Mouse (Mus musculus): ENCODE measurements around the gene Itgb3.
"Not testable (repeated sequence)": the region's sequence is repeated elsewhere in the genome, so short reads cannot be mapped to it uniquely, and the experiment has no call there.

Gene Itgb3

GRCm38 (mm10) chr11:104607491-104608245 lies at the start of gene Itgb3:
Gene Itgb3, plus strand, starts transcription at chr11:104608000.
- DNase-seq (ENCODE audit: low read depth, low spot score): peak; percentile 89

DNA sequence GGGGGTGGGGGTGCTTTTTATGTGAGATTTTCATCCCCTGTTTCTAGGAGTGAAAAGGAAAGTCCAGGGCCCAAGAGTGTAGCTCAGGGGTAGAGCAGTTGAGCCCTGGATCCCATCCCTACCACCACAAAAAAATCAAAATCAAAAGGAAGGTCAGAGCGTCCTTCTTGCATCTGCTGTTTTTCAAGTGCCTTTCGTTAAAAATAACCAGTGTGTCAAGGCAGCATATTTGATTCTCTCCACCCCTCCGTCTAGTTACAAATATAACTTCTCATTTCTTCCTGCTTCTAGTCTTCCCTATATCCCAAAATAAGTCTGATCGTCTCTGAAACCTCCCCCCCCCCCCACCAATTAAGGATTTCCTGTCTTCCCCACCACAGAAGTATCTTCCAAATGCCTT lies 49.7 kb upstream of the Itgb3 start:
- no peak for DNase-seq (ENCODE audit: low read depth, low spot score)

GRCm38 (mm10) chr11:104558651-104559403 lies 49.0 kb upstream of the Itgb3 start:
- no peak for DNase-seq (ENCODE audit: low read depth, low spot score)

DNA sequence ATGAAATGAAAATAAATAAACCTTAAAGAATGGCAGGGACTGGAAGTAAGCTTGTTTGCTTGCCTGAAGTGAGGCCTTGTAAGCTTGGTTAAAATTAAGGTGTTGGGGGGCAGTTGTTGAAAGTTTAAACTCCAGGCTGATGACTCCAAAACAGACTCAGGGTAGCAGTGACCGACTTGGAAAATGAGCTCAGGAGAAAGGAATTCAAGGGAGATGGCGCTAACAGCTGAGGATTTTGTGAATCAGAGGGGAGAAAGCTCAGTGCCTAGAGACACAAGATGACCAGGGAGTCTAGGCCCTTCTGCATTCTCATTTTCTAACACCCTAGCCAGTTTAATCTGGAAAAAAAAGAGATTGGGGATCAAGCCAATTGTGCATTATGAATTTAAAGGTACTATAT lies 46.8 kb upstream of the Itgb3 start:
- DNase-seq (ENCODE audit: low read depth, low spot score): no peak

DNA sequence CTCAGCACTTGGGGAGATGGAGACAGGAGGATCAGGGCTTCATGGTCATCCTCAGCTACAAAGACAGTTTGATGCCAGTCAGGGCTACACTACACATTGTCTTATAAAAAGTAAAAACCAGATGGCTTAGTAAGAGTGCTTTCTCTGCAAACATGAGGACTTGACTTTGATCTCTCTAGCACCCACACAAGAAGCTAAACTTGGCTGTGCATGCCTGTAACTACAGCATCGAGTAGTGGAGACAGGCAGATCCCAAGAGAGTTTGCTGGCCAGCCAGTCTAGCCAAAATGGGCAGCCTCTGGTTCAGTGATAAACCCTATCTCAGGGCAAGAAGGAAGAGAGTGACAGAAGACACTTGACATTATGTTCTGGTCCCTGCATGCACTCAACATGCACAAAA lies 44.3 kb upstream of the Itgb3 start:
- DNase-seq (ENCODE audit: low read depth, low spot score): no peak

DNA sequence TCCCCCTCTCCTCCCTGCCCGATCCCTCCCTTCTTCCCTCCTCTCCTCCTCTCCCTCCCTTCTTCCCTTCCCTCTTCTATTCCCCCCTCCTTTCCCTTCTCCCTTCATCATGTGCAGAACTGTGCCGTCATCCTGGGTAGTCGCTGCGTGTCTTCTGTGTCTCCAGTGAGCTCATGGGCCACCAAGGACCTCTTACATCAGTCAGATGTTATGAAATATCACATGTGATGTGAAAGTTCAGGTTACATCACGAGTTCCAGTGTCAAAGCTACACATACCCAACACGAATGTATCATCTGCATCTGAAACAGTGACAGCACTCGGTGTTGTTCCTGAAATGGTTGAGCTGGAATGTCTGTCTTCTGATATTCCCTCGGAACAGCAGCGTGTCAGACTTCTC lies 42.6 kb upstream of the Itgb3 start:
- no peak for DNase-seq (ENCODE audit: low read depth, low spot score)

GRCm38 (mm10) chr11:104566097-104566496 lies 41.7 kb upstream of the Itgb3 start:
- no peak for DNase-seq (ENCODE audit: low read depth, low spot score)

GRCm38 (mm10) chr11:104566796-104567195 lies 41.0 kb upstream of the Itgb3 start:
- no peak for DNase-seq (ENCODE audit: low read depth, low spot score)

DNA sequence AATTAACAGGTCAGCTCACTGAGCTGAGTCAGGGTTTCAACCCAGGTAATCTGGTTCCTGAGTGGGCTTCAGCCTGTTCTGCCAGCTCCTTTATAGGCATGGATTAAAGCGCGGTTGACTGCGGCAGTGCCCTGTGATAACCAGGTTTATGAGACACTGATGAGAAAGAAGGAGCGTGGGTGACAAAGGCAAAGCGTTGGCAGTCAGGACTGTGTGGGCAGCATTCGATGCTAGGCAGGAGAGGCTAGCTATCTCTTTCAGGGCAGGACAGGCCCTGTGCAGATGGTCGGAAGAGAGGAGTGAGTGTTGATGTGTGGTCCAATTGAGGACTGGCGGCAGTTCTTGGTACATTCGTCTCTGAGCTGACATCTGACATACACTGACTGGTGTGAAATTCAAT lies 40.1 kb upstream of the Itgb3 start:
- no peak for DNase-seq (ENCODE audit: low read depth, low spot score)

DNA sequence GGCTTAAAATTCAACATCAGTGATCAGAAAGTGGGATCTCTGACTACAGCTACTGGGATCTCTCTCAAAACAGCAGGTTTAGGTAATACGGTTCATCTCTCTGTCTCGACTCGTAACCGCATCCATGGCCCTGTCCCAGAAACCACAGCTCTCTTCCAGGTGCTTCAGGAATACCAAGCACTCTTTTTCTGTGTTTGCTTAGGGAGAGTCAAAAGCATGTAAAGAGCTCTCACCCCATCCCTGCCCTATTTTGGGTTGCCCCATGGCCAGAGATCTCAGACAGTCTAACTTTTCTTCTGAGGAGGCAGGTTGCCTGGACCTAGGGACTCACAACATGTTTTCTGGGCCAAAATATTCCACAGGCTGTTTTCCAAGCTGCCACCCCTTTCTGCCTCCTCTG lies 39.5 kb upstream of the Itgb3 start:
- DNase-seq (ENCODE audit: low read depth, low spot score): no peak

- DNase-seq (ENCODE audit: low read depth, low spot score): not testable (repeated sequence)
Measured at GRCm38 (mm10) chr11:104570515-104570914, 37.3 kb upstream of the Itgb3 start.

DNA sequence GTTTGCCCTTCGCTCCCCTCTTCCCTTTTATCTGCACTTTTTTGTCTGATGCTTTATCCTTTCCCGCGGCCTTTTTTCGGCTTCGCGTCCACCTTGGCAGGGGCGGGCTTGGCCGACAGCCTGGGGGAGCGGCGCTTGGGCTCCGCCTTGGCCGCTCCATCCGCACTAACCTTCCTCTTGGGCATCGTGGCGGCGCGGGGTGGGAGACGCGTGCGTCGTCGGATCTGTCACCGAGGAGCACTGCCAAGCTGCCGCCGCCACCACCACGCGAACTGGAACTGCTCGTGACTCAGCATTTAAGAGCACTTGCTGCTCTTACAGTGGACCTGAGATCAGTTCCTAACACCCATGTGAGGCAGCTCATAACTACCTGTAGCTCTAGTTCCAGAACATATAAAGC lies 36.4 kb upstream of the Itgb3 start:
- DNase-seq (ENCODE audit: low read depth, low spot score): peak; percentile 67

- no peak for DNase-seq (ENCODE audit: low read depth, low spot score)
Measured at GRCm38 (mm10) chr11:104572091-104572490, 35.7 kb upstream of the Itgb3 start.

DNA sequence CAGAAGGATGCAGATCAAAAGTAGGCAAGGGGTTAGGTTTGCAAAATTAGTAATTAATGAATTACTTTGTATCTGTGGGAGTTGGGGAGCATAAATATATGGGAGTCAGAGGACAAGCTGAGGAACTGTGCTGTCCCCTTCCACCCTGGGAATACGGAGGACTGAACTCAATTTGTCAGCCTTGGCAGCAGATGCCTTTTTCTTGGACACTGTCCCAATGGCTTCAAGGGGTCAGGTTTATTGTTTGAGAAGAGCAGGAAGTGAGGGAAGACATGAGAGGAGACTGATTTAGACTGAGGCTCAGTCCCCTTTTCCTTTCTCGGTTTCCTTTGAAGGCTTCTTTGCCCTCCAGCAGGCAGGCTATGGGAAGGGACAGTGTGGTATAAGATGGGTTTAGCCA lies 35.2 kb upstream of the Itgb3 start:
- no peak for DNase-seq (ENCODE audit: low read depth, low spot score)

GRCm38 (mm10) chr11:104576772-104577612 lies 30.8 kb upstream of the Itgb3 start:
- DNase-seq (ENCODE audit: low read depth, low spot score): no peak

GRCm38 (mm10) chr11:104578074-104578473 lies 29.7 kb upstream of the Itgb3 start:
- DNase-seq (ENCODE audit: low read depth, low spot score): no peak

- no peak for DNase-seq (ENCODE audit: low read depth, low spot score)
Measured at GRCm38 (mm10) chr11:104579084-104579483, 28.7 kb upstream of the Itgb3 start.

DNA sequence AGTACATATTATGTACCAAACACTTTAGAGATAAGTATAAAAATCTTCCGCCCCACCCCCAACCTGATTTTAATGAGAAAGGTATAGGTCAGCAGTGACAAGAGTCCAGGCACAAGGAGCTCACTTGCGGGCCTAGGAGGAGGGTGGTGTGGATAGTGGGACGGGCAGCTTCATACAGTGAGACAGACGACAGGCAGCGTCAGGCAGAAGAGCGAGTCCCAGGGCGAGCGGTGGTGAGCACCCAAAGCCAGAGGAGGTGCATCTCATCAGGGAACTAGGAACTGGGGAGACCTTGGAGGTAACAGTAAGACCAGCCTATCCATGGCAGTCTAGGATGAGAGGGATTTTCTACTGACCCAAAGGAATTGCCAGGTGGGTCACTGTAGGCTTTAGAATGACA lies 28.2 kb upstream of the Itgb3 start:
- no peak for DNase-seq (ENCODE audit: low read depth, low spot score)

DNA sequence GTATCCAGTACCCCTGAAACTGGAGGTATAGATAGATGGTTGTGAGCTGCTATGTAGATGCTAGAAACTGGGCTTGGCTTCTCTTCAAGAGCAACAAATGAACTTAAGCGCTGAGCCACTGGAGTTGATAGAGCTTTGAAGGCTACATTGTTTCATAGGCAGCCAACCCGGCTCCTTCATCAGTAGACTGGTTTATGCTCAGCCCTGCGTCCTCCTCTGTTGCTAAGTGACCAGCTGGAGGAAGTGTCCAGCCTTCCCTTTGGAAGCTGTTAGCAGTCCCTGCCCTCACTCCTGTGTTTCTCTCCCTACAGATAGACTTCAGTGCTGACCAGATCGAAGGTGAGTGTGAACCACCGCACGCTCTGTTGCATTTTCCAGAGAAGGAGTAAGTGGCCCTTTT lies 27.7 kb upstream of the Itgb3 start:
- no peak for DNase-seq (ENCODE audit: low read depth, low spot score)

GRCm38 (mm10) chr11:104580606-104581005 lies 27.2 kb upstream of the Itgb3 start:
- no peak for DNase-seq (ENCODE audit: low read depth, low spot score)

DNA sequence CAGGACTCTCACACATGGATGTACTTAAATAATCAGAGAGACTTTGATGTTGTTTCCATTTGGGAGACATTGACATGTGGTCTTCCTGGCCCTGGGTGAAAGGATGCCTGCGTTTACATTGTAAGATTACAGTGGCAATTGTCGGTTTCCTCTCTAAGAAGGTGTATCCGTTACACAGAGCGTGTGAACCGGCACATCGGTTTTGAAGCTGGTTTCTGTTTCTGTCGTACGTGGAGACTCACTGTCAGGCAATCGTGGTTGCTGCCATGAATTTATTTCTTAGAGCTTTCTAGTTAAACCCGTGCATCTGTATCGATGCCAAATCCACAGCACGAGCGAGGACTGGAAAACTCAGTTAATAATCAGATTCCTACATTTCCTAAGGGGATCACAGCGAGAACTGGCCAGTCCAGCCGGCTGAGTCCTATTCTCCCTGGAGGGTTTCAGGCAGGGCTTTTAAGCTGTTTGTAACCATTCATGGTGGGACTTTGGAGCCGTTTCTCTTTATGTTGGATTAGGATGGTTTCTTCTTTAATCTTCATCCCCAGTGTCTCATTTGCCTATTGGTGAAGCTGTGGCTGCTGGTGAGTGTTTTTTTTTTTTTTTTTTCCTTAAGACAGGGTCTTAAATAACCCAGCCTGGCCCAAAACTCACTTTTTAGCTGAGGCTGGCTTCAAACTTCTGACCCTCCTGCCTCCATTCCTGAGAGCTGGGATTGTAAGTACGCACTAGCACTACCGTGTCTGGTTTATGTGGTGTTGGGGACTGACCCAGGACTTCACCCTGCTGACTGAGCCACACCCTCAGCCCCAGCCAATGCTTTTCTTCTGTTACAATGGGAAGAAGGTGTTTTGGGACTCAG lies 26.1 kb upstream of the Itgb3 start:
- no peak for DNase-seq (ENCODE audit: low read depth, low spot score)

- no peak for DNase-seq (ENCODE audit: low read depth, low spot score)
Measured at GRCm38 (mm10) chr11:104582308-104582606, 25.5 kb upstream of the Itgb3 start.

Data from ZHBTc4 (cell line).